Mouse (Mus musculus) midbrain, embryonic 14.5 days (tissue): ENCODE measurements at regions not wholly inside any gene's neighbourhood (a gene's known extent, or its start where the extent isn't known, plus 50 kb on each side); places are given as distances from the start of the nearest gene placed in this dataset.
A peak's percentile ranks its signal among the peaks of the same experiment; 100 is the strongest.
"Not testable (repeated sequence)": the region's sequence is repeated elsewhere in the genome, so short reads cannot be mapped to it uniquely, and the experiment has no call there.

ENCODE experiments used
- ATAC-seq: fragments of 200-750 bp; cut with Nextera tagmentation; 2 replicates; pipeline ENCODE4 v1.8.0; 2017; ENCODE audit warnings: moderate number of reproducible peaks, moderate library complexity; ENCODE audit not compliant: low FRiP score, low TSS enrichment
- DNase-seq: peaks from one replicate; pipeline ENCODE4 v3.0.0-alpha.2; 2015
- H3K27ac ChIP-seq: fragments of 300-500 bp; sonication (generic); replicated peaks from 2 replicates; pipeline ENCODE4 v1.5.1; 2014; ENCODE audit warnings: mild to moderate bottlenecking, low read depth, low read length, moderate library complexity
- H3K27me3 ChIP-seq: fragments of 300-500 bp; sonication (generic); 2 replicates; pipeline ENCODE4 v1.6.1; 2014; ENCODE audit warnings: low read length, control low read depth, mixed read lengths; ENCODE audit not compliant: control insufficient read depth, insufficient read depth
- H3K36me3 ChIP-seq: fragments of 300-500 bp; sonication (generic); 2 replicates; pipeline ENCODE4 v1.6.1; 2014; ENCODE audit warnings: low read length, control low read depth; ENCODE audit not compliant: control insufficient read depth, insufficient read depth
- H3K4me1 ChIP-seq: fragments of 300-500 bp; sonication (generic); 2 replicates; pipeline ENCODE4 v1.6.1; 2014; ENCODE audit warnings: mild to moderate bottlenecking, antibody characterized with exemption, low read length, control low read depth; ENCODE audit not compliant: control insufficient read depth, insufficient read depth
- H3K4me2 ChIP-seq: fragments of 300-500 bp; sonication (generic); 2 replicates; pipeline ENCODE4 v1.6.1; 2014; ENCODE audit warnings: mild to moderate bottlenecking, low read length, moderate library complexity
- H3K4me3 ChIP-seq: fragments of 300-500 bp; sonication (generic); replicated peaks from 2 replicates; pipeline ENCODE4 v1.5.1; 2014; ENCODE audit warnings: low read depth, low read length
- H3K9ac ChIP-seq: fragments of 300-500 bp; sonication (generic); replicated peaks from 2 replicates; pipeline ENCODE4 v1.6.1; 2014; ENCODE audit warnings: mild to moderate bottlenecking, low read length, moderate library complexity
- H3K9me3 ChIP-seq: fragments of 300-500 bp; sonication (generic); 2 replicates; pipeline ENCODE4 v1.6.1; 2016; ENCODE audit warnings: low read length, control low read depth, mixed read lengths; ENCODE audit not compliant: control insufficient read depth
- WGBS: fragments of 180-500 bp; shearing (Covaris S2); extraction: QIAGEN DNeasy Blood & Tissue Kit; methylation state at CpG from one replicate; pipeline ENCODE4 v1.1.7; 2014; 5-methylcytosine and 5-hydroxymethylcytosine counted together

GRCm38 (mm10) chr12:29394271-29394670, 133.9 kb upstream of the Myt1l start:
- H3K4me1 ChIP-seq, result no peaks in the 10 kb centered on the region
- ATAC-seq, result no peak
- H3K27me3 ChIP-seq, result no peaks in the 10 kb centered on the region
- no peak overlapping the region for H3K9ac ChIP-seq
- H3K27ac ChIP-seq, result no peak overlapping the region
- H3K9me3 ChIP-seq, result no peaks in the 10 kb centered on the region
- H3K4me2 ChIP-seq, result no peak overlapping the region
- H3K4me3 ChIP-seq, result no peak overlapping the region
- 66% methylated on average over 1 of the region's 1 CpGs for WGBS
- H3K36me3 ChIP-seq, result no peaks in the 10 kb centered on the region
- DNase-seq, result no peak

- H3K4me1 ChIP-seq, result no peaks in the 10 kb centered on the region
- ATAC-seq (no peak), DNase-seq (peak; percentile 53)
- 9% methylated on average over 6 of the region's 6 CpGs for WGBS
- no peak overlapping the region for H3K27ac ChIP-seq
- no peaks in the 10 kb centered on the region for H3K9me3 ChIP-seq
- no peak overlapping the region for H3K9ac ChIP-seq
- no peaks in the 10 kb centered on the region for H3K36me3 ChIP-seq
- H3K4me2 ChIP-seq, result no peak overlapping the region
- H3K4me3 ChIP-seq, result no peak overlapping the region
- H3K27me3 ChIP-seq, result no peaks in the 10 kb centered on the region
Measured at GRCm38 (mm10) chr12:29394881-29395280, 133.3 kb upstream of the Myt1l start.

GRCm38 (mm10) chr12:29395401-29395982, 132.7 kb upstream of the Myt1l start:
- no peaks in the 10 kb centered on the region for H3K27me3 ChIP-seq
- no peak overlapping the region for H3K9ac ChIP-seq
- no peaks in the 10 kb centered on the region for H3K36me3 ChIP-seq
- 86% methylated on average over 14 of the region's 14 CpGs for WGBS
- no peak overlapping the region for H3K4me3 ChIP-seq
- ATAC-seq, result no peak
- H3K4me1 ChIP-seq, result no peaks in the 10 kb centered on the region
- no peak overlapping the region for H3K4me2 ChIP-seq
- H3K27ac ChIP-seq, result no peak overlapping the region
- no peak for DNase-seq
- no peaks in the 10 kb centered on the region for H3K9me3 ChIP-seq

- ATAC-seq (no peak), DNase-seq (no peak)
- no peaks in the 10 kb centered on the region for H3K9me3 ChIP-seq
- H3K9ac ChIP-seq, result no peak overlapping the region
- H3K36me3 ChIP-seq, result no peaks in the 10 kb centered on the region
- H3K4me1 ChIP-seq, result no peaks in the 10 kb centered on the region
- no peak overlapping the region for H3K4me2 ChIP-seq
- no peaks in the 10 kb centered on the region for H3K27me3 ChIP-seq
- H3K27ac ChIP-seq, result no peak overlapping the region
- H3K4me3 ChIP-seq, result no peak overlapping the region
- WGBS, result 31% methylated on average over 1 of the region's 1 CpGs
Measured at GRCm38 (mm10) chr12:29404434-29404833, 123.8 kb upstream of the Myt1l start.

- DNase-seq (no peak), ATAC-seq (no peak)
- Histone ChIP-seq H3K4me1 (no peaks in the 10 kb centered on the region), H3K4me3 (no peak overlapping the region), H3K36me3 (no peaks in the 10 kb centered on the region), H3K4me2 (no peak overlapping the region), H3K9me3 (no peaks in the 10 kb centered on the region), H3K27ac (0 out of 2 replicates have a peak overlapping the region, but pooled peaks have one; percentile 8), H3K9ac (no peak overlapping the region), H3K27me3 (no peaks in the 10 kb centered on the region)
- WGBS, result 91% methylated on average over 8 of the region's 8 CpGs
Measured at GRCm38 (mm10) chr12:29409336-29410055, 118.7 kb upstream of the Myt1l start.

- WGBS, result 88% methylated on average over 3 of the region's 3 CpGs
- H3K36me3 ChIP-seq, result no peaks in the 10 kb centered on the region
- H3K27ac ChIP-seq, result no peak overlapping the region
- H3K4me2 ChIP-seq, result no peak overlapping the region
- H3K4me1 ChIP-seq, result no peaks in the 10 kb centered on the region
- ATAC-seq, result no peak
- H3K27me3 ChIP-seq, result no peaks in the 10 kb centered on the region
- H3K9me3 ChIP-seq, result no peaks in the 10 kb centered on the region
- no peak for DNase-seq
- H3K9ac ChIP-seq, result no peak overlapping the region
- no peak overlapping the region for H3K4me3 ChIP-seq
Measured at GRCm38 (mm10) chr12:29433936-29434335, 94.2 kb upstream of the Myt1l start.

- Histone ChIP-seq H3K36me3 (no peaks in the 10 kb centered on the region), H3K27ac (no peak overlapping the region), H3K4me3 (no peak overlapping the region), H3K9ac (no peak overlapping the region), H3K27me3 (no peaks in the 10 kb centered on the region), H3K9me3 (no peaks in the 10 kb centered on the region), H3K4me1 (no peaks in the 10 kb centered on the region), H3K4me2 (no peak overlapping the region)
- DNase-seq, result no peak
- WGBS, result 66% methylated on average over 11 of the region's 11 CpGs
- ATAC-seq, result no peak
Measured at GRCm38 (mm10) chr12:29439343-29440019, 88.7 kb upstream of the Myt1l start.

- peak; percentile 55 for DNase-seq
- H3K27me3 ChIP-seq, ATAC-seq, H3K36me3 ChIP-seq, H3K4me1 ChIP-seq, H3K9ac ChIP-seq, H3K27ac ChIP-seq, H3K4me3 ChIP-seq, H3K9me3 ChIP-seq, H3K4me2 ChIP-seq: not testable (repeated sequence)
- 22% methylated on average over 3 of the region's 3 CpGs for WGBS
Measured at GRCm38 (mm10) chr12:29465201-29465600, 63.0 kb upstream of the Myt1l start.
